Mouse (Mus musculus) lung, adult 2 months (tissue): ENCODE data around the gene Gpr173. TPM values are rescaled to one million over a fixed set of nuclear protein-coding genes. Genes with fewer than 3 reads are reported as not detected.

Source experiments
- DNase-seq: peaks from one replicate; pipeline ENCODE4 v3.0.0; 2022
- H3K4me1 ChIP-seq: fragments of 200-500 bp; 2 replicates; pipeline ENCODE4 v1.6.1; 2011; ENCODE audit warnings: low read length; ENCODE audit not compliant: control insufficient read depth, insufficient read depth
- H3K4me3 ChIP-seq: fragments of 200-500 bp; replicated peaks from 2 replicates; pipeline ENCODE3; 2011; ENCODE audit warnings: low read depth, mild to moderate bottlenecking, control low read depth, low read length; ENCODE audit errors: extremely low read depth
- CTCF ChIP-seq: fragments of 200-500 bp; IDR thresholded peaks from 2 replicates; pipeline ENCODE4 v1.5.1; 2011; ENCODE audit warnings: mild to moderate bottlenecking, low read length, control low read depth; ENCODE audit not compliant: insufficient read depth
- POLR2A ChIP-seq: fragments of 200-500 bp; IDR thresholded peaks from 2 replicates; pipeline ENCODE4 v1.6.1; 2011; ENCODE audit warnings: low read depth, mild to moderate bottlenecking, control low read depth, low read length, borderline replicate concordance; ENCODE audit errors: extremely low read depth
- WGBS: fragments of 180-500 bp; shearing (Covaris S2); methylation state at CpG from one replicate; pipeline ENCODE4 v1.1.7; 2018; 5-methylcytosine and 5-hydroxymethylcytosine counted together
- polyA plus RNA-seq: library from polyadenylated mRNA; depleted of rRNA; stranded (reverse); fragments of >200 nt; gene quantifications from 2 replicates; pipeline ENCODE4 v1.2.3, GENCODE M21; 2012; rRNA removed

The Gpr173 gene
- polyA plus RNA-seq = 2.4 and 2.8 TPM in 2 replicates

DNA sequence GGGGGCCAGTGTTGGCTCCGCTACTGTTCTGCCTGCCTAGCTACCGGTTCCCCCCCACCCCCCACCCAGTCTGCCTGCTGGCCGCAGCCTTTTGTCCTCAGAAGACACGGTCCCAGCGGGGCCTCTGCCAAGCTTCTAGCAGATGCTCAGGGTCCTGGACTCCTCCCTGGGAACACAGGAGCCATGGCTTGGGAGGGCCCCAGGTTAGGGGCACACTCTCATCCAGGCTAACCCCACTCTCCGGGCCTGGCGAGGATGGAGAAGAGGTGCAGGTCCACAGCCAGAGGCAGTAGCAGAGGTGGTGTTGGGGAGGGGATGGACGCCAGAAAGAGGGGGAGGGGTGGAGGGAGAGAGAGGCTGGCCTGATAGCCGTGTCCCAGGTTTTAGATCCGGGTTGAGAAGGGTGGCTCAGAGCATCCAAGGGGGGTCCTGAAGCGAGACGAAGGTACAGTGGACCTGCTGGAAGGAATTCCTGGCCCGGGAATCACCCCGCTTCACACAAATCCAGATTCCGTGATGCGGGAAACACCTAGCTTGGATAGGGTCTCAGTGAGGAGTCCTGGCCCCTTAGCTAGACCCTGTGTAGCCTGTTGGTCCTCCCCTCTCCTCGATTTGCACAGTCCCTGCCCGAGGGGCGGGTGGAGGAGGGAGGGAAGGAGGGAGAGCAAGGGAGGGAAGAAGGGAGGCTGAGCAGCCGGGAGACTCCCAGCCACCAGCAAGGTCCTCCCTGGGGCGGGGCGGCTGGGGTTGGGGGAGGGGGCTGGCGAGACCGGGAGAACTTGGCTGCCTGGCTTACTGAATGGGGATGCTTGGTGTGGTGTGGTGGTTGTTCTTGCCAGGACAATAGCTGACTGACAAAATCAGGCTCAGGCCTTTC lies at the start of gene Gpr173:
TSS of gene Gpr173 (minus strand) at position 308 of the 877 bp plus-strand sequence.
- no peak for TF ChIP-seq POLR2A
- 31% methylated on average over 24 of the region's 24 CpGs for WGBS
- peak; percentile 5 for DNase-seq
- Histone ChIP-seq H3K4me1 (no peaks in the 10 kb centered on the region), H3K4me3 (peak within 1 kb of the TSS; percentile 59)

- TF ChIP-seq CTCF (no peak), POLR2A (no peak)
- no peak overlapping the region for H3K4me3 ChIP-seq
- no peak for DNase-seq
- no peaks in the 10 kb centered on the region for H3K4me1 ChIP-seq
- WGBS = 85% methylated on average over 1 of the region's 1 CpGs
Observed at GRCm38 (mm10) chrX:152403251-152403650, 34.7 kb upstream of the Gpr173 start.

DNA sequence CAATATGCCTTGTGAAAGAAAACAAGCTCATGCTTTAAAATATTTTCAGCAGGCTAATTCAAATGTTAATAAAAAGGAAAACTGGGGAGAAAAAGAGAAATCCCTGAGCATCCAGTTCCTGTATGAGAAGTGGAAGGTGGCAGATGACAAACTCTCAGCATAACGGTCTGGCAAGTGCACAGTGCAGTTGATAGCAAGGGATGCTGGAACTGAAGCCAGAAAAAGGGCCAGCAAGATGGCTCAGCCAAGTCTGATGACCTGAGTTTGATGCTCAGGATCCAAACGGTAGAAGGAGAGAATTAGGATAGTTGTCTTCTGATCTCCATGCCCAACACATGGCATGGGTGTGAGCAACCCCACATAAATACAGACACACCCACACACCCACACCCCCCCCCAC lies 31.6 kb upstream of the Gpr173 start:
- 50% methylated on average over 2 of the region's 2 CpGs for WGBS
- DNase-seq = no peak
- H3K4me1 ChIP-seq = no peaks in the 10 kb centered on the region
- TF ChIP-seq POLR2A (no peak), CTCF (no peak)
- H3K4me3 ChIP-seq = no peak overlapping the region

DNA sequence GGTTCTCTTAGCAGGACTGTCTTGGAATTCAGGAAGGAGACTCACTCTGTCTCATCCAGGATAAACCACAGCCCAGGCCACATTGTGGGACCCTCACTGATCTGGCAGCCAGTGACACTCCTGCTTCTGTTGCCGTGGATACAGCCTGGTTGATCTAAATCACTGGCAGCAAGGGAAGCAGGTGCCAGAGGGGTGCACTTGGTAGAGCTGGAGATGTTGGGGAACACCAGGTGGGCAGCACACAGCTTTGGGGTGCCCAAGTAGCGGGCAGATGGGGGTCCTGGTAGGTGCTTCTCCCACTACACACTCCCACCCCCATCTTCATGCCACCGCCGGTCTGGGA lies 479 bp downstream of the Gpr173 start:
- H3K4me3 ChIP-seq = peak overlapping the region; percentile 4
- TF ChIP-seq CTCF = no peak
- TF ChIP-seq POLR2A = no peak
- H3K4me1 ChIP-seq = no peaks in the 10 kb centered on the region
- DNase-seq = no peak
- WGBS = 36% methylated on average over 4 of the region's 4 CpGs

- WGBS = 60% methylated on average over 2 of the region's 2 CpGs
- no peak overlapping the region for H3K4me3 ChIP-seq
- TF ChIP-seq CTCF = no peak
- no peak for TF ChIP-seq POLR2A
- DNase-seq = no peak
- no peaks in the 10 kb centered on the region for H3K4me1 ChIP-seq
Observed at GRCm38 (mm10) chrX:152366418-152366817, 2.1 kb downstream of the Gpr173 start.

DNA sequence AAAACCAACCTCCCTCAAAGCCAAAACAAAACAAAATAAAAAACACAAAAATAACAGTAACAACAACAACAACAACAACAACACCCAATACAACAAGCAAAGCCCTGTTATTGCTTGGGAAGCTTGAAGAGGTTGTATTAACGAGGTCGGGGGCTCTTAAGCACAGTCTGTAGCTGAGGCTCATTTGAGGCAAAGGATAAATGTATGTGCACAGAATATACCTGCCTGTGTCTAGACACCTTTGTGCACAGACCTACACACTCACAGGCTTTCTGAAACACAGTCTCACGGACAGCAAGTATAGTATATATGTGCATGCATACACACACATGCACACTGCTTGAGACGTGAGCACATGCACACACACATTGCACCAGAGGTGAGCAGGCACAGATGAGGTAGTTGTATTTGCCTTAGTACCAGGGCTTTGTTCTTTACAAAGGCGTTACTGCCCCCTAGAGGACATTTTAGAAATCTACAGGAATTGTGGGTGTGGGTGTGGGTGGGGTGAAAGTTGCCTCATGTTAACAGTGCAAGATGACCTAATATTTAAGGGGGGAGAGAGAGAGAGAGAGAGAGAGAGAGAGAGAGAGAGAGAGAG lies 15.9 kb downstream of the Gpr173 start:
- TF ChIP-seq CTCF = 0 out of 2 replicates have a peak, but pooled peaks have one; percentile 9
- TF ChIP-seq POLR2A = no peak
- no peaks in the 10 kb centered on the region for H3K4me1 ChIP-seq
- peak; percentile 7 for DNase-seq
- no peak overlapping the region for H3K4me3 ChIP-seq
- WGBS = 19% methylated on average over 5 of the region's 5 CpGs

- TF ChIP-seq CTCF = no peak
- DNase-seq = no peak
- Histone ChIP-seq H3K4me3 (no peak overlapping the region), H3K4me1 (no peaks in the 10 kb centered on the region)
- 94% methylated on average over 14 of the region's 14 CpGs for WGBS
Observed at GRCm38 (mm10) chrX:152347041-152347440, 21.5 kb downstream of the Gpr173 start.

DNA sequence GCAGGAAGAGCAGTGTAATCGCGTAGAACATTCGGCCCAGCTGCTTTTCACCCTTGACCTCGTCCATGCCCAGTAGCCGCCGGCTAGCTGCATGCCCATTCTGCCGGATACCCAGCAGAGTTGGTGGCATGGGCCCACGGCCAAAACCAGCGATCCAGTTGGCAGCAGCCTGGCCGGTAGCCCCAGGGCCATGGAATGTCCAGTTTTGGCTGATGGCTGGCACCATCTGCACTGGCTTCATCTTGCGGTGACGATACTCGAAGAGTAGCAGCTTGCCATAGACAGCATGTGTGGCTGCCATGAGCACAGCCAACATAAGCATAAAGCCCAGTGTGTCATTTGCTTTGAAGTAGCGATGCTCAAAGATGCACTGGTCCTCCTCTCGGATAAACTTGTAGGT lies 21.9 kb downstream of the Gpr173 start:
- TF ChIP-seq POLR2A (no peak), CTCF (no peak)
- DNase-seq = no peak
- Histone ChIP-seq H3K4me1 (no peaks in the 10 kb centered on the region), H3K4me3 (no peak overlapping the region)
- 84% methylated on average over 15 of the region's 15 CpGs for WGBS

GRCm38 (mm10) chrX:152342903-152343302 lies 25.6 kb downstream of the Gpr173 start:
- DNase-seq = no peak
- peak overlapping the region; percentile 67 for H3K4me3 ChIP-seq
- H3K4me1 ChIP-seq = no peaks in the 10 kb centered on the region
- no peak for TF ChIP-seq CTCF
- TF ChIP-seq POLR2A = no peak
- WGBS = 36% methylated on average over 6 of the region's 6 CpGs

- peak; percentile 83 for DNase-seq
- WGBS = 13% methylated on average over 27 of the region's 27 CpGs
- no peaks in the 10 kb centered on the region for H3K4me1 ChIP-seq
- TF ChIP-seq POLR2A (peak; percentile 88; the same call in 1 of the 2 replicates), CTCF (no peak)
- H3K4me3 ChIP-seq = peak within 1 kb of the TSS; percentile 67
Observed at GRCm38 (mm10) chrX:152342358-152342901, 26.1 kb downstream of the Gpr173 start, which contains the start of gene Tspyl2. TSS of gene Tspyl2 (minus strand) at chrX:152342425.
